Mouse (Mus musculus): ENCODE measurements around the gene Grid2ip. TPM values are rescaled to one million over a fixed set of nuclear protein-coding genes. Genes with fewer than 3 reads are reported as not detected.
"Not testable (repeated sequence)": the region's sequence is repeated elsewhere in the genome, so short reads cannot be mapped to it uniquely, and the experiment has no call there.

The Grid2ip gene
- polyA plus RNA-seq, 1 experiment from 2014 or later = 1.8 TPM

- not testable (repeated sequence) for H3K9ac ChIP-seq
Measured at GRCm38 (mm10) chr5:143394966-143395365, 37.8 kb downstream of the Grid2ip start.

GRCm38 (mm10) chr5:143395649-143396048 lies 38.5 kb downstream of the Grid2ip start:
- H3K9ac ChIP-seq = no peak overlapping the region
- no peaks in the 10 kb centered on the region for H3K27me3 ChIP-seq
- H3K4me2 ChIP-seq (replicated peaks) = no peak overlapping the region
- H3K27ac ChIP-seq (replicated peaks) = no peak overlapping the region
- peaks cover 8% of the 10 kb centered on the region for H3K36me3 ChIP-seq
- WGBS = 47% methylated on average over 2 of the region's 2 CpGs
- H3K4me3 ChIP-seq (replicated peaks) = no peak overlapping the region
- H3K4me1 ChIP-seq = no peaks in the 10 kb centered on the region
- ATAC-seq (ENCODE audit: insufficient number of reproducible peaks, low FRiP score, low TSS enrichment, low read depth) = no peak
- H3K9me3 ChIP-seq (replicated peaks) = no peaks in the 10 kb centered on the region

More at GRCm38 (mm10) chr5:143394966-143395365, 37.8 kb downstream of the Grid2ip start:
- not testable (repeated sequence) for H3K27ac ChIP-seq (replicated peaks); H3K27me3 ChIP-seq; ATAC-seq (ENCODE audit: insufficient number of reproducible peaks, low FRiP score, low TSS enrichment, low read depth); H3K36me3 ChIP-seq; H3K4me3 ChIP-seq (replicated peaks); H3K9me3 ChIP-seq (replicated peaks); H3K4me1 ChIP-seq; H3K4me2 ChIP-seq (replicated peaks)
- 91% methylated on average over 2 of the region's 2 CpGs for WGBS

GRCm38 (mm10) chr5:143400501-143400900 lies 43.4 kb downstream of the Grid2ip start:
- Histone ChIP-seq H3K27ac (replicated peaks) (no peak overlapping the region), H3K36me3 (peaks cover 8% of the 10 kb centered on the region), H3K9ac (no peak overlapping the region), H3K27me3 (no peaks in the 10 kb centered on the region), H3K4me3 (replicated peaks) (no peak overlapping the region), H3K9me3 (replicated peaks) (no peaks in the 10 kb centered on the region), H3K4me1 (peaks cover 18% of the 10 kb centered on the region), H3K4me2 (replicated peaks) (no peak overlapping the region)
- 86% methylated on average over 12 of the region's 12 CpGs for WGBS
- ATAC-seq (ENCODE audit: insufficient number of reproducible peaks, low FRiP score, low TSS enrichment, low read depth) = no peak

- no peak overlapping the region for H3K27ac ChIP-seq (replicated peaks)
- ATAC-seq (ENCODE audit: insufficient number of reproducible peaks, low FRiP score, low TSS enrichment, low read depth) = no peak
Measured at GRCm38 (mm10) chr5:143401556-143401955, 44.4 kb downstream of the Grid2ip start.

GRCm38 (mm10) chr5:143403221-143404147 lies 46.3 kb downstream of the Grid2ip start, which contains the start of gene Kdelr2:
Gene Kdelr2, plus strand, starts transcription at chr5:143403838.
- WGBS = under 1% methylated on average over 72 of the region's 72 CpGs

More at GRCm38 (mm10) chr5:143401556-143401955, 44.4 kb downstream of the Grid2ip start:
- no peak overlapping the region for H3K4me2 ChIP-seq (replicated peaks)
- peaks cover 15% of the 10 kb centered on the region for H3K36me3 ChIP-seq
- WGBS = 73% methylated on average over 2 of the region's 2 CpGs
- no peak overlapping the region for H3K9ac ChIP-seq
- no peaks in the 10 kb centered on the region for H3K27me3 ChIP-seq
- peaks cover 26% of the 10 kb centered on the region for H3K4me1 ChIP-seq
- H3K4me3 ChIP-seq (replicated peaks) = no peak overlapping the region
- H3K9me3 ChIP-seq (replicated peaks) = no peaks in the 10 kb centered on the region

GRCm38 (mm10) chr5:143404148-143404930 lies 47.2 kb downstream of the Grid2ip start:
- Histone ChIP-seq H3K4me1 (peaks cover 29% of the 10 kb centered on the region), H3K36me3 (peaks cover 20% of the 10 kb centered on the region), H3K27ac (replicated peaks) (peak overlapping the region; percentile 94), H3K9ac (peak overlapping the region; percentile 99), H3K9me3 (replicated peaks) (no peaks in the 10 kb centered on the region), H3K4me3 (replicated peaks) (peak overlapping the region; percentile 99), H3K4me2 (replicated peaks) (peak overlapping the region; percentile 59), H3K27me3 (no peaks in the 10 kb centered on the region)
- WGBS = 2% methylated on average over 34 of the region's 34 CpGs
- peak; percentile 52 for ATAC-seq (ENCODE audit: insufficient number of reproducible peaks, low FRiP score, low TSS enrichment, low read depth)

More at GRCm38 (mm10) chr5:143403221-143404147, 46.3 kb downstream of the Grid2ip start, which contains the start of gene Kdelr2:
- ATAC-seq (ENCODE audit: insufficient number of reproducible peaks, low FRiP score, low TSS enrichment, low read depth) = peak; percentile 95
- Histone ChIP-seq H3K27me3 (no peaks in the 10 kb centered on the region), H3K4me1 (peaks cover 26% of the 10 kb centered on the region), H3K9ac (peak within 1 kb of the TSS; percentile 99), H3K9me3 (replicated peaks) (no peaks in the 10 kb centered on the region), H3K4me3 (replicated peaks) (peak within 1 kb of the TSS; percentile 99), H3K27ac (replicated peaks) (peak within 1 kb of the TSS; percentile 94), H3K36me3 (peaks cover 22% of the 10 kb centered on the region), H3K4me2 (replicated peaks) (peak within 1 kb of the TSS; percentile 59)

- Histone ChIP-seq H3K9ac (no peak overlapping the region), H3K27me3 (no peaks in the 10 kb centered on the region), H3K4me2 (replicated peaks) (peak overlapping the region; percentile 59), H3K4me1 (peaks cover 29% of the 10 kb centered on the region), H3K4me3 (replicated peaks) (peak overlapping the region; percentile 99), H3K9me3 (replicated peaks) (no peaks in the 10 kb centered on the region), H3K36me3 (peaks cover 26% of the 10 kb centered on the region), H3K27ac (replicated peaks) (no peak overlapping the region)
- ATAC-seq (ENCODE audit: insufficient number of reproducible peaks, low FRiP score, low TSS enrichment, low read depth) = no peak
- 85% methylated on average over 9 of the region's 9 CpGs for WGBS
Measured at GRCm38 (mm10) chr5:143405200-143405599, 48.1 kb downstream of the Grid2ip start.

- H3K4me1 ChIP-seq = peaks cover 29% of the 10 kb centered on the region
Measured at GRCm38 (mm10) chr5:143406548-143406947, 49.4 kb downstream of the Grid2ip start.

GRCm38 (mm10) chr5:143409239-143409638 lies 52.1 kb downstream of the Grid2ip start:
- WGBS = 66% methylated on average over 3 of the region's 3 CpGs
- Histone ChIP-seq H3K9ac (no peak overlapping the region), H3K36me3 (peaks cover 45% of the 10 kb centered on the region), H3K4me2 (replicated peaks) (no peak overlapping the region), H3K27ac (replicated peaks) (no peak overlapping the region), H3K9me3 (replicated peaks) (no peaks in the 10 kb centered on the region), H3K4me3 (replicated peaks) (no peak overlapping the region), H3K27me3 (no peaks in the 10 kb centered on the region), H3K4me1 (peaks cover 20% of the 10 kb centered on the region)
- ATAC-seq (ENCODE audit: insufficient number of reproducible peaks, low FRiP score, low TSS enrichment, low read depth) = no peak

More at GRCm38 (mm10) chr5:143406548-143406947, 49.4 kb downstream of the Grid2ip start:
- H3K4me2 ChIP-seq (replicated peaks) = no peak overlapping the region
- 88% methylated on average over 9 of the region's 9 CpGs for WGBS
- no peak for ATAC-seq (ENCODE audit: insufficient number of reproducible peaks, low FRiP score, low TSS enrichment, low read depth)
- no peaks in the 10 kb centered on the region for H3K27me3 ChIP-seq
- no peak overlapping the region for H3K4me3 ChIP-seq (replicated peaks)
- H3K36me3 ChIP-seq = peaks cover 27% of the 10 kb centered on the region
- no peak overlapping the region for H3K9ac ChIP-seq
- no peak overlapping the region for H3K27ac ChIP-seq (replicated peaks)
- no peaks in the 10 kb centered on the region for H3K9me3 ChIP-seq (replicated peaks)

GRCm38 (mm10) chr5:143410841-143411395 lies 53.8 kb downstream of the Grid2ip start:
- no peak for ATAC-seq (ENCODE audit: insufficient number of reproducible peaks, low FRiP score, low TSS enrichment, low read depth)
- no peak overlapping the region for H3K9ac ChIP-seq
- WGBS = 80% methylated on average over 4 of the region's 4 CpGs
- H3K9me3 ChIP-seq (replicated peaks) = no peaks in the 10 kb centered on the region
- H3K4me1 ChIP-seq = peaks cover 6% of the 10 kb centered on the region; the same call in 1 of the 2 replicates
- H3K4me2 ChIP-seq (replicated peaks) = no peak overlapping the region
- no peaks in the 10 kb centered on the region for H3K27me3 ChIP-seq
- no peak overlapping the region for H3K4me3 ChIP-seq (replicated peaks)
- no peak overlapping the region for H3K27ac ChIP-seq (replicated peaks)
- peaks cover 54% of the 10 kb centered on the region for H3K36me3 ChIP-seq

GRCm38 (mm10) chr5:143421484-143421883 lies 64.3 kb downstream of the Grid2ip start:
- Histone ChIP-seq H3K36me3 (peaks cover 57% of the 10 kb centered on the region), H3K27me3 (no peaks in the 10 kb centered on the region), H3K4me2 (replicated peaks) (no peak overlapping the region), H3K9me3 (replicated peaks) (no peaks in the 10 kb centered on the region), H3K4me3 (replicated peaks) (no peak overlapping the region), H3K9ac (no peak overlapping the region; the same call in 1 of the 2 replicates), H3K4me1 (no peaks in the 10 kb centered on the region), H3K27ac (replicated peaks) (no peak overlapping the region)
- no peak for ATAC-seq (ENCODE audit: insufficient number of reproducible peaks, low FRiP score, low TSS enrichment, low read depth)
- WGBS = 73% methylated on average over 4 of the region's 4 CpGs

Measured in embryonic facial prominence, embryonic 15.5 days (tissue).